Mouse (Mus musculus) induced T-regulatory cell, adult 2 months (primary cell): Measurements from ENCODE around the gene B2m.

Experiments used
- DNase-seq: peaks from one replicate; pipeline ENCODE4 v3.0.0-alpha.2; 2012; ENCODE audit warnings: low read depth

Gene B2m

GRCm38 (mm10) chr2:122149716-122150115, 2.2 kb downstream of the B2m start:
- peak; percentile 55 for DNase-seq

- no peak for DNase-seq
These were observed 3.7 kb downstream of the B2m start for GRCm38 (mm10) chr2:122151221-122151620.

- peak; percentile 10 for DNase-seq
These were observed 5.4 kb downstream of the B2m start for GRCm38 (mm10) chr2:122152850-122153249.

- peak; percentile 19 for DNase-seq
These were observed 6.3 kb downstream of the B2m start for GRCm38 (mm10) chr2:122153681-122154365.

- peak; percentile 27 for DNase-seq
These were observed 7.0 kb downstream of the B2m start for GRCm38 (mm10) chr2:122154479-122154878.

- DNase-seq: peak; percentile 34
These were observed 7.8 kb downstream of the B2m start for GRCm38 (mm10) chr2:122155292-122155691.

- DNase-seq: peak; percentile 35
These were observed 8.7 kb downstream of the B2m start for GRCm38 (mm10) chr2:122156051-122156700.

GRCm38 (mm10) chr2:122157561-122157960, 10.1 kb downstream of the B2m start:
- DNase-seq: peak; percentile 38

GRCm38 (mm10) chr2:122158362-122158802, 10.9 kb downstream of the B2m start:
- DNase-seq: no peak

GRCm38 (mm10) chr2:122159667-122160066, 12.2 kb downstream of the B2m start:
- DNase-seq: peak; percentile 22

GRCm38 (mm10) chr2:122160680-122161079, 13.2 kb downstream of the B2m start, which contains the start of gene Trim69:
Trim69 (plus strand) TSS chr2:122160700.
- DNase-seq: peak; percentile 91

GRCm38 (mm10) chr2:122161542-122161941, 14.1 kb downstream of the B2m start:
- peak; percentile 63 for DNase-seq

GRCm38 (mm10) chr2:122162529-122162928, 15.0 kb downstream of the B2m start:
- no peak for DNase-seq

- DNase-seq: peak; percentile 64
These were observed 16.1 kb downstream of the B2m start for GRCm38 (mm10) chr2:122163430-122164195.

GRCm38 (mm10) chr2:122164293-122164692, 16.8 kb downstream of the B2m start:
- peak; percentile 84 for DNase-seq

- no peak for DNase-seq
These were observed 23.8 kb downstream of the B2m start for GRCm38 (mm10) chr2:122171292-122171691.

- no peak for DNase-seq
These were observed 24.7 kb downstream of the B2m start for GRCm38 (mm10) chr2:122172188-122172587.

GRCm38 (mm10) chr2:122180051-122180822, 32.8 kb downstream of the B2m start:
- DNase-seq: peak; percentile 79

- DNase-seq: no peak
These were observed 37.6 kb downstream of the B2m start for GRCm38 (mm10) chr2:122185086-122185485.

GRCm38 (mm10) chr2:122186106-122186505, 38.6 kb downstream of the B2m start, which contains the start of the genes Patl2 and Terb2:
Patl2 (minus strand) TSS chr2:122186189.
Terb2 (plus strand) TSS chr2:122186272.
- no peak for DNase-seq

- DNase-seq: no peak
These were observed 39.3 kb downstream of the B2m start for GRCm38 (mm10) chr2:122186751-122187150.

- no peak for DNase-seq
These were observed 44.4 kb downstream of the B2m start for GRCm38 (mm10) chr2:122191849-122192248.
